Mouse (Mus musculus): Measurements from ENCODE around the gene Armh1.
A peak's percentile ranks its signal among the peaks of the same experiment; 100 is the strongest.
"Not testable (repeated sequence)": the region's sequence is repeated elsewhere in the genome, so short reads cannot be mapped to it uniquely, and the experiment has no call there.

Gene Armh1

DNA sequence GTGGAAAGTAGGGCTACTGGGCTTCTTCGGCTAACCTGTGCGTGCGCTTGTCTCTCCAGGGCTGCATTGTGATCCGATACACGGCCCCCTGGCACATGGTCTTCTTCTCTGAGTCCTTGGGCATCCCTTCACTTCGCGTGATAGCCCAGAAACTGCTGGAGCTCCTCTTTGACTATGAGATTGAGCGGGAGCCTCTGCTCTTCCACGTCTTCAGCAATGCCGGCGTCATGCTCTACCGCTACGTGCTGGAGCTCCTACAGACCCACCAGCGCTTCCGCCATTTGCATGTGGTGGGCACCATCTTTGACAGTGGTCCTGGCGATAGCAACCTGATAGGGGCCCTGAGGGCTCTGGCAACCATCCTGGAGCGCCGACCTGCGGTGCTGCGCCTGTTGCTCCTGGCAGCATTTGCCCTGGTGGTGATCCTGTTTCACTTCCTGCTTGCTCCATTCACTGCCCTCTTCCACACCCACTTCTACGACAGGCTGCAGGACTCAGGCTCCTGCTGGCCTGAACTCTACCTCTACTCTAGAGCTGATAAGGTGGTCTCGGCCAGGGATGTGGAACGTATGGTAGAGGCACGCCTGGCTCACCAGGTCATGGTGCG lies 16.0 kb upstream of the Armh1 start:
- no peak for DNase-seq (ENCODE audit: low spot score)

DNA sequence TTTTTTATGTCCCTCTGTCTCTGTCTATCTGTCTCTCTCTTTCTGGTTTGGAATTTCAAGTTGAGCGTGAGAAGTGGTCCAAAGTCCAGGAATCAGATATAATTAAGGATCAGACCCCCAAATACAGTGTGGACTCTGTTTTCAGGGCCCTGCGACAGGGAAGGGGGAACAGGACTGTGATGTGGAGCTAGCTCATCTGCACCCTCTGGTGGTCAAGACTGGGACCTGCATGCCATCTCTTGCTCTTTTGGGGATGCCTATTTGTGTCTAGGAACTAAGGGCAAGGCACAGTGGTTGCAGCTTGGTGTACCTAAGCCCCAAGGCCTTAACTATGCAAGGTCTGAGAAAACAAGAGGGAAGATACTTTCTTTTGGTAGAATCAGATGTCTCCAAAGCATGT lies 15.4 kb upstream of the Armh1 start:
- DNase-seq (ENCODE audit: low spot score): peak; percentile 75

DNA sequence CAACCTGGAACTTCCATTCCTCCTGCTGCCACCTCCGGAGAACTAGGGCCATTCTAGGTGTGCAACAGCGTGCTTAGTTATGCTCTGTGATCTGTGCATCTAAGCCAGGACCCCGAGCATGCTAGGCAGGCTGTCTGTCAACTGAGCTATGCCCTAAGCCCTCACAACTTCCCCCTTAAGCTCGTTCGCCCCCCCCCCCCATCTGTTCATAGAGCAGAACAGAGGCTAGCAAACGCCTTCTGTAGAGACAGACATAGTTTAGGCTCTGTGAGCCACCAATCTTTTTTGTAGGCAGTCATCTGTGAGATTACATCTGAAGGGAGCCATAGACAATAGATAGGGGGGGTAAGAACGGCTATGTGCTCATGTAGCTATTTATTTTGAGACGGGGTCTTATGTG lies 11.1 kb upstream of the Armh1 start:
- DNase-seq (ENCODE audit: low spot score): no peak

DNA sequence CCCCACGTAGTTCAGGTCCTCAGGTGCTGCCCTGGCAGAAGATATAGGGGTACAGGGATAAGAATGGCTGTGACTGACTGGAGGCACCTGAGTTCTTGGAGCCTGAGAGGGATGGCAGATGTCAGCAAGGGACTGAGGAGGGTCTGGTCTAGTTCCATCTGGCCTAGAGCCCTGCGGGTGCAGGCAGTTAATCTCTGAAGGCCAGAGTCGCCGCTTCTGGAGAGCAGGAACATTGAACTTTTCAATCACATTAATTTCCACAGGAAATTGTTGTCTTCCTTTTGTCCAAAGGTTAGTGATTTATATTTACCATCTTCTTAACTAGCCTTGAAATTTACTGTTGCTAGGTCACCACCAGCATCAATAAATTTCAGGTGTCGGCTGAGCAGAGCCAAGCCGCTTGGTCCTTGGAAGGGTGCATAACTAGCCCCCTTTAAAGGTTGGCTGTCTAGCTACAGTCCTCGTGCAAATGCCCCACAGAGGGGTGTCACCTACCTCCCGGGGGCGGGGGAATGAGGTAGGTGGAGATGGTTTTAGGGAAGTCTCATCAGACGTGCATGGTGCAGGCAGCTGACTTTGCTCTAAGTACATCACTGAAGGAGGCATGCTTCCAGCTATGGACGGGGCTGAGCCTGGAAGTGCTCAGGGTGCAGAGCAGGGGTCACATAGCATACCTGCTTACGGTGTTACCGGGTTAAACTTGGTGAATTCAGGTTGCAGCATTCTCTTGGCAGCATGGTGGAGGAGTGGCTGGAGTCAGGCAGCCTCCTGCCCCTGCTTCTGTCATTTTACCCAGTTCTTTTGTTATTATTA lies 10.4 kb upstream of the Armh1 start:
- no peak for DNase-seq (ENCODE audit: low spot score)

DNA sequence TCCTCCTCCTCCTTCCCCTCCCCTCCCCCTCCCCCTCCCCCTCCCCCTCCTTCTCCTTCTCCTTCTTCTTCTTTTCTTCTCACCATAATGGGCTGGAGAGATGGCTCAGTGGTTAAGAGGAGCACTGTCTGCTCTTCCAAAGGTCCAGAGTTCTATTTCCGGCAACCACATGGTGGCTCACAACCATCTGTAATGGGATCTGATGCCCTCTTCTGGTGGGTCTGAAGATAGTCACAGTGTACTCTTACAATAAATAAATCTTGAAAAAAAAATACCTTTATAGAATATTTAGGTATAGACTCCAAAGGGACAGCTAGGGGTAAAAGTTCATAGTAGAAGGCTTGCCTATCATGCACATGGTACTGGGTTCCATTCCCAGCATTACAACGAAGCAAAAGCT lies 9.3 kb upstream of the Armh1 start:
- DNase-seq (ENCODE audit: low spot score): no peak

DNA sequence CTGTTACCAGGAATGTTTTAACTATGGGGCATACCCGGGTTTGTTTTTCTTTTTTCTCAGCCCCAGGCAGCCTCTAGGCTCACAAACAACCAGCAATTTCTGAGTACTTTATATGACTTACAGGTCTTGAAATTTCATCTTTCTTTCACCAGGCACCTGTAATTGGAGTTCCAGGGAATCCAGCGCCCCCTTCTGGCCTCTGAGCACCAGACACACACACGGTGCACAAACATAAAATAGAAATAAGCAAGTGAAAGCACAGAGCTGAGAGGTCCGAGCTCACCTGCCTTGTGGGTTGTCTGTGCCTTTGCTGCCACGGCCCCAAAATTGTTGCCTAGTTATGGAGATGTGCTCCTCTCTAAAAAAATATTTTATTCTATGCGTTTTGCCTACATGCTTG lies 8.0 kb upstream of the Armh1 start:
- DNase-seq (ENCODE audit: low spot score): not testable (repeated sequence)

DNA sequence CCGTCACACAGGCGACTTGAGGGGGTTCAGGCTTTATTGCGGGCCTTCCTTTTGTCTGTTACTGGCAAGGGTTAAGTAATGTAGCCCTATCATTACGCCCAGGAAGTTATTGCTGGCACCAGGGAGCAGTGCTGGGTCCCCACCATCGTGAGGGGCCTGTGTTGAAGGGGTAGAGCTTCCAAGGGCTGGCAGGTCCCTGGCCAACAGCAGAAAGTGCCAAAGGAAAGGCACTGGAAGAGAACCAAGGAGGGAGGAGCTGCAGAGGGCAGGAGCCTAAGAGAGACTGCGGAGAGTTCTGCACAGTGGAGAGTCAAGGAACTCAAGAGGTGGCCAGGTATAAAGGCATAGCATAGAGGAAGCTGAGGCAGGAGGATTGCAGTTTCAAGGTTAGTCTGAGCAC lies 2.7 kb upstream of the Armh1 start:
- DNase-seq (ENCODE audit: low spot score): no peak

DNA sequence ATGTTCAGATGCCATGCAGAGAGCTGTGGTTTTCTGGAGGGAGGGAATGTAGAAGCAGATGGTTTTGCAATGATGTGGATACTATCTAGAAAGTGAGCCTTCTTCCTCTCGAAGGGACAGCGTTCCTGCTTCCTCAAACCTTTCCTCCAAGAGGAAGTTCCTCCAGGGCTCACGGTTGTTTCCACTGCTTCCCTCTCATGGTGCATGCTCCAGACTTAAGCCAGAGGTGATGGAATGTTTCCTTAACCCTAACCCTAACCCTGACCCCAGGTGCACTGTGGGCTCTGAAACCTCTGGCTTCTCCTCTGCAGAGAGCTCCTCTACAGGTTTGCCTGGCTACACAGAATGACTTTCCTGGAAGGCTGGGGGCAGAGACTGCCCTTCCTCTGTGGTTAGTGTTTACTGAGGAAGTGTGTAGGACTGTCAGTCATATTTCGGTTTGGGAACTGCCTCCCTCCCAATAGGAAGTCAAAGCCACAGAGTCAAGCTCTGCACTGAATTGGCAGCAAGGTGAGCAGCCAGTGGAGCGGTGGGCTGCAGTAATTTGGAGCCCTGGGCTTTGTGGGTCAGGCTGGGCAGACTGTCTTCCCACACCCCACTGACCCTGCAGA lies 2.2 kb upstream of the Armh1 start:
- DNase-seq (ENCODE audit: low spot score): no peak

DNA sequence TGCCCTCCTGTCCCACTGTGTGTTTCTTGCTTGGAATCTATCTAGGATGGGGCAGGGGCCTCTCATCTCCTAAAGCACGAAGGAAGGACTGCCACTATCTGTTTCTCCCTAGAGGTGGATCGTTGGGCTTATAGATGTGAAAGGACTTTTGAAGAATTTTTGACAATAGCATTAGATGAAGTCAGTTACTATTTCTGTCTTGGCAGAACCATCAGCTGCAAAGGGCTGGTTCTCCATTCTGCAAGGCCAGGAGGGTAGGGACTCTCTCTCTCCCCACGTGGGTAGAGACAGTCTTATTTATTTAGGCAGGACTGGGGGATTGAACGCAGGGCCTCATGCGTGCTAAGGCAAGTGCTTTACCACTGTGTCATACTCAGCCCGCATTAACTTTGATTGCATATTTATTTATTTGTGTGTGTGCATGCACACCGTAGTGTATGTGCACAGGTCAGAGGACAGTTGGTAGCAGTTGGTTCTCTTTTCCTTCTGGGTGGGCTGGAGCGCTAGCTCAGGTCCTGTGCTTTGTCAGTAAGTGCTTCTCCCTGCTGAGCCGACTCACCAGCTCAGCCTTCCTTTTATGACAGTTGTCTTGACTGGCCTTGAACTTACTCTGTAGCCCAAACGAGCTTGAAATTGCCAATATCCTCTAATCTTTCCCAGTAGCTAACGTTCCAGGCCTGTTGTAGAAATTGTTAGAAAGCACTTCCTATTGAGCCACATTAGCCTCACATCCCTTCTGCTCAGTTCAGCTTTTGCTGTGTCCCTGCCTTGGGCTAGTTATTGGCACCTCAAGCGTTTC lies 1.5 kb upstream of the Armh1 start:
- no peak for DNase-seq (ENCODE audit: low spot score)

DNA sequence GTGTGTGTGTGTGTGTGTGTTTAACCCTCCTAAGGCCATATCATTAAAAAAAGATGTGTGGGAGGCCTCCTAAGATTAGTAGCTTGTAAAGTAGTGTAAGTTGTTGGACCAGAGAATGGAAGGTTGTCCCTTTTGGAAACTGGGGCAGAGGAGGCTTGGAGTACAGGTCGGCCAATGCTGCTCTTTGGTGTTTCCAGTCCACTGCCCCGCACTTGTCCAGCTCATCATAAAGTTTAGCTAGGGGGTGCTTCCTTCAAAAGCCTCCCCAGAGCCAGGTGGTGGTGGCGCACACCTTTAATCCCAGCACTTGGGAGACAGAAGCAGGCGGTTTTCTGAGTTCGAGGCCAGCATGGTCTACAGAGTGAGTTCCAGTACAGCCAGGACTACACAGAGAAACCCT lies 830 bp upstream of the Armh1 start:
- DNase-seq (ENCODE audit: low spot score): no peak

DNA sequence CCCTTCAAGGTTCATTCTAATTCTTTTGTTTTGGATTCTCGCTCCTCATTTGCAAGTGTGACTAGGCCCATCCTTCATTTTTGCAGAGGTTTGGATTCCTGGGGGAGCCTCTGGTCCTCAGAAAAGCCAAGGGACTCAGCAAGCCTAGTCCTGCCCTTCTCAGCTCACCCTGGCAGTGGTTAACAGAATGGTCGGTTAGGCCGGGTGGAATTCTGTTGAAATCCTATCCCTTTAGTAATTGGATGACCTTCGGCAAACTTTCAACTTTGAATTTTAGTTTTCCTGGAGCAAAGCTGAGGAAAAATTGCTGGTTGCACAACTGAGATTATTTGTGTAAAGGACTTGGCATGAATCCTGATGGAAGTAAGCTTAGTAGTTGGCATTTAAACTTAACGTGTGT lies 426 bp upstream of the Armh1 start:
- peak; percentile 33 for DNase-seq (ENCODE audit: low spot score)

DNA sequence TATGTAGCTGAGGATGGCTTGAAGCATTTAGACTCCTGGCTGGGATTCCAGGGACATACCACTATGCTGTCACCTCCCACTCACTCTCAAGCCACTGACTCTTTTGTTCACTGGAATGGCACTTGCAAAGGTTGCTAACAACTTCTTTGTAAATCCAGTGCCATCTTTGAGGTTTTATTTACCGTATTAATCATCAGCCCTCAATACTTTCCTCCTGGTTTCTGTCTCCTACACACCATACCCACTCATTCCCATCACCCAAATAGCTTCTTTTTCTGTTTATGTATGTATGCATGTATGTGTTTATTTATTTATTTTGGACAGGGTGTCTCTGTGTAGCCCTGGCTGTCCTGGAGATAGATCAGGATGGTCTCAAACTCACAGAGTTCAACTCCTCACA lies 943 bp downstream of the Armh1 start:
- DNase-seq (ENCODE audit: low spot score): no peak

DNA sequence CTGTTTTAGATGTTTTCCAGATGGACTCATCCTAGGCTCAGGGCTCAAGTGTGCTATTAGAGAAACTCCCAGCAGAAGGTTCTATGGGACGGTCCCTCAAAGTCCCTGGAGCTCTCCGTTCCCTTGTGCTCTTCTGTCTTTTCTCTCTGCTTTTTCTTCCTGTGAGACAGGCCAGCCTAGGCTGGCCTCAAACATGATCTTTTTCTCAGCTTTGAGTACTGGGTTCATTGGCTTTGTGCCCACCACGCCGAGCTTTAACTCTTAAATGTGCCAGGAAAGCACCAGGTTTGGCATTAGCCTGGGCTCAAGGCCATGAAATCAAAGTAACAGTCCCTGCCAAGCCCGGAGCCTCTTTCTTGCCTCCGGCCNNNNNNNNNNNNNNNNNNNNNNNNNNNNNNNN lies 11.1 kb downstream of the Armh1 start:
- DNase-seq (ENCODE audit: low spot score): no peak

DNA sequence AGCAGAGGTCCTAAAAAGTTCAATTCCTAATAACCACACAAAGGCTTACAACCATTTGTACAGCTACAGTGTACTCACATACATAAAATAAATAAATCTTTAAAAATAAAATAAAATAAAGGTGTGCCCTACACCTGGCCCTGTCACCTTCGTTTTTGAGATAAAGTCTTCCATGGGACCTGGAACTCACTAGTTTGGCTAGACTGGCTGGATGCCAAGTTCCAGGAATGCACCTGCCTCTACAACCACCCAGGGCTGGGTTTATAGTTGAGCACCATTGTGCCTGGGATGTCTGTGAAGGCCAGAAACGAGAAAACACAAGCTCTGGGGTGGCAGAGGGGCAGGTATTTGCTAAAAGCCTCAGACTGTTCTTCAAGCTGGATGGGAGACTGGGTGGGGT lies 12.8 kb downstream of the Armh1 start:
- DNase-seq (ENCODE audit: low spot score): no peak

DNA sequence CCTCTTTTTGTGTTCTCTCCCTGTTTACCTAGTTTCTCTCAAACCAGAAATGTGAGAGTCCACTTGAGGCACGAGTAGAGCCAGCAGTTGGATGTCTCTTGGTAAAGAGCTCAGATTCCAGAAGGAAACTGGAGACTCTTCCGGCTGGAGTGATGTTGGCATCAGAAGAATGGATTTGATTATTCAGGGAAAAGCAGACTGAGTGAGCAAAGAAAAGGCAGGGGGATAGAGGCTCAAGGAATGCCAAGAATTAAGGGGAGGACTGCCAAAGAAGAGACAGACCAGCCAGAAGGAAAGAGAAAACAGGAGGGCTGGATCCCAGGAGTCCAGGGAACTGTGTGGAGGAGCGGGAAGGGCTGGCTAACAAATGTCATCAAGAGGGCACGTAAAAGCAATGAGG lies 16.1 kb downstream of the Armh1 start:
- no peak for DNase-seq (ENCODE audit: low spot score)

DNA sequence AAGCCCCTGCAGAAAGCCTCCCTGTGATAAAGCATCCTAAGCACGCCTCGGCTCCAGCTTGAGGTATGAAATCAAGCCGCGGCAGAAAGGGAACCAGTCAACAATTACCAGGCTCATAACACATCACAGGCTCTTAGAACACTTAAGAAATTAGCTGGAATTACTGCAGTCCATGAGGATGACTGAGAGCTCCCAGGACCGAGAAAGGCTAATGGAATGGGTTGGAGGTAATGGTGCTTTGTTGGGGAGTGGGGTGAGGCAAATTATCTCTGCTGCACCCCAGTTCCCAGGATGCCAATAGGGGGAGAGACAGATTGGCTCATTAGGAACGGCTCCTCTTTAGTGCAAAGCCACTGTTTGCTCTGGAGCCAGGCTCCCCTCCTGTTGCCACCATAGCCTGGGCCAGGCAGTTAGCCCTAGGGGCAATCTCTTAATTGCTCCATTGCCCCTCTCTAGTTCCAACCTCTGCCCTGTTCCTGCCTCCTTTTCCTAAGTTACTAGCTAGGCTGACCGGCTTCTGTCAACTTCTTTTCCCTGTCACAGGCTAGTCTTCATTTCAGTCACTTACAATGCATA lies 17.7 kb downstream of the Armh1 start:
- no peak for DNase-seq (ENCODE audit: low spot score)

DNA sequence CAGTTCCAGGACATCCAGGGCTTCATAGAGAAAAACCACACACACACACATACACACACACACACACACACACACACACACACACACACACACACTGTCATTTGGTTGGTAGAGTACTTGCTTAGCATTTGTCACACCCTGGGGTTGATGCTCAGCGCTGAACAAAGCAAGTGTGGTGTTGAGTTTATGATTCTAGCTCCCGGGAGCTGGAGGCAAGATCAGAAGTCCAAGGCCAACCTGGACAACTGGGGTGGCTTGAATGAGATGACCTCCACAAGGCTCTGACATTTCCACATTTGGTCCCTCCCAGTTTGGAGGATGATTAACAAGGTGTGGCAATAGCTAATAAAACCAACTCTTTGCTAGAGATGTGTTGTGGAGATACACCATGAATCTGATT lies 20.7 kb downstream of the Armh1 start:
- no peak for DNase-seq (ENCODE audit: low spot score)

DNA sequence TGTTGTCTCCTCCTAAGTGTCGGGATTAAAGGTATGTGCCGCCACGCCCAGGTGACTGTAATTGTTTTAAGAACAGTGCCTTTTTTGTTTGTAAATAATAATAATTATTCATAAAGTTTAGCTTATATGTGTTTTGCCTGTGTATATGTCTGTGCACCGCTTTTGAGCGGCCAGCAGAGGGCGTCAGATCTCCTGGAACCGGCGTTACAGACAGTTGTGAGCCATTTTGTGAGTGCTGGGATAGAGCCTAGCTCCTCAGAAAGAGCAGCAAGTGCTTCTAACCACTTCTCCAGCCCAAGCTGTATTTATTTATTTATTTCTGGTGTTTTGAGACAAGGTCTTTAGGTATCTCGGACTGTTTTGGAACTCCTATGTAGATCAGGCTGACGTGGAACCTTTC lies 21.6 kb downstream of the Armh1 start:
- DNase-seq (ENCODE audit: low spot score): no peak

DNA sequence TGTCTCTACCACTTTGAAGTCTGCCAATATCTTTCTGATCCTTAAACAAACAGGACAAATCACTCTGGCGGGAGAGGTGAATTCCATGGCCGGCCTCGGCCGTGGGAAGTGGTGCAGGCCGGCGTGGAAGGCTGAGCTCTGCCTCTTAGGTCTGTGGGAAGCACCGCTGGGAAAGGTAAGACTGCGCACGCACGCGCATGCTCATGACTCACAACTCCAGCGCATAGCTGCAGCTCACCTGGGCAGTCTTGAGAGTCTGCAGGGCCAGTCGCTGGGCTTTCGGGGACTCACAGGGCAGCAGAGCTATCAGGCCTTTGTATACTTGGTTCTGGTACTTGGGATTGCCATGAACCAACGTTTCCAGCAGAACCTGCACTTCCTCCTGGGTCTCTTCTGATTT lies 22.3 kb downstream of the Armh1 start:
- no peak for DNase-seq (ENCODE audit: low spot score)

DNA sequence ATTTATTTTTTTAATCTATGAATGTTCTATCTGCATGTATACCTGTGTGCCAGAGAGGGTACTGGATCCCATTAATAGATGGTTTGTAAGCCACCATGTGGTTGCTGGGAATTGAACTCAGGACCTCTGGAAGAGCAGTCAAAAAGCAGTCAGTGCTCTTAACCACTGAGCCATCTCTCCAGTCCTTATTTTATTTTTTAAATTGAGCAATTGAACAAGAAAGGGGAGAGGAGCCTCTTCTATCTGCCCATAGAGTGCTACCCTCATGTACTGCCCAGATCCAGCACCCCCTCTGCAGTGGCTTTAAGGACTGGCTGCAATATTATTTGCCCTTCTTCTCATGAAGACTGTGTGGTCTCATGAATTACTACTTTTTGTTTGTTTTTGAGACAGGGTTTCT lies 26.7 kb downstream of the Armh1 start:
- no peak for DNase-seq (ENCODE audit: low spot score)

DNA sequence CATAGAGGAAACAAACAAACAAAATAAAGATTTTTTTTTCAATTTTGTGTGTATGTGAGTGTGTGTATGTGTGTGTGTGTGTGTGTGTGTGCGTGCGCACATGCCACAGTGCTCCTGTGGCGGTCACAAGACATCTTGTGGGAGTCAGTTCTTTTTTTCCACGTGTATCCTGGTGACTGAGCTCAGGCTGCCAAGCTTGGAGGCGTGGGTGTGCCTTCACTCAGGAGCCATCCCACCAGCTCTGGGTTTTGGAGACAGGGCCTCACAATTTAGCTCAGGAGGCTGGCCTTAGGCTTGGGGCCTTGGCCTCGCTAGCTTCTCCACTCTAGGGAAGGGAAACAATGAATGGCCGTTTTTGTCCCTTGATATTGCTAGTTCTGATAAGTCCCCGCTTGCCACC lies 27.8 kb downstream of the Armh1 start:
- DNase-seq (ENCODE audit: low spot score): no peak

DNA sequence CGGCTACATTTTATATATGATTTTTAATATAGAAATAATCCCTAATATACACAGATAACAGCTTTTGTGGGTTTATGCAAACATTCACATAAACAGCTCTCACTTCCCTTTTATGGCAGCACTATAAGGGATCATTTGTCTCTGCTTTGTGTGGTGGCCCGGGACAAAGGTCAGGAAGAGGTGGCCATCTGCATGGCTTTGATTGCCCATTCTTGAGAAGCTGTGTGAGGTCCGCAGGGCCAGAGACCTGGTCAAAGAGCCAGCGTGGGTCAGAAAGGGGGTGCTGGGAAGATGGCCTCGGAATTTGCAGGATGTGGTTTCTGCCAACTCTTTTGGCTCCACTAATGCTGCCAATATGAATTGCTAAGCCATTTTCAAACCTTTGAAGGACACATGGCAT lies 28.9 kb downstream of the Armh1 start:
- no peak for DNase-seq (ENCODE audit: low spot score)

DNA sequence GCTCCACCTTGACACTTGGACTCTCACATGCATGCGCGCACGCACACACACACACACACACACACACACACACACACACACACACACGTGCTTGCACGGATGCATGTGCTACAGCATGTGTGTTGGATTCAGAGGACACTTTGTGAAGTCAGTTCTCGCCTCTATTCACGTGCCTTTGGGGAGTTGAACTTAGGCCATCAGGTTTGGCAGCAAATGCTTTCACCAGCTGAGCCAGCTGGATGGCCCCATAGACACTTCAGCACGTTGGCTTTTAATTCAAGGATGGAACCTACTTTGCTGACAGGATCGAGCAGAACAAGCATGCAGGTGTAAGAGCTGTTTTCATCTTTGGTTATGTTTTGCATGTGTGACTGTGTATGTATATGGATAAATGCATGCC lies 30.1 kb downstream of the Armh1 start:
- DNase-seq (ENCODE audit: low spot score): no peak
